Mouse (Mus musculus) cerebellum, adult 9-11 months (tissue): ENCODE results near the gene Cadm2.
A peak's percentile ranks its signal among the peaks of the same experiment; 100 is the strongest.

Experiments
- DNase-seq: peaks from one replicate; pipeline ENCODE4 v3.0.0; 2022

Gene Cadm2

GRCm38 (mm10) chr16:66677241-66677640, 943.5 kb downstream of the Cadm2 start:
- no peak for DNase-seq

GRCm38 (mm10) chr16:66651013-66651362, 969.7 kb downstream of the Cadm2 start:
- DNase-seq, result peak; percentile 78

GRCm38 (mm10) chr16:66650348-66651012, 970.2 kb downstream of the Cadm2 start:
- peak; percentile 89 for DNase-seq

GRCm38 (mm10) chr16:66647798-66648197, 972.9 kb downstream of the Cadm2 start:
- DNase-seq, result no peak

GRCm38 (mm10) chr16:66643606-66644005, 977.1 kb downstream of the Cadm2 start:
- no peak for DNase-seq

- no peak for DNase-seq
Observed at GRCm38 (mm10) chr16:66627527-66627926, 993.2 kb downstream of the Cadm2 start.

GRCm38 (mm10) chr16:66622423-66622822, 998.3 kb downstream of the Cadm2 start:
- no peak for DNase-seq

- no peak for DNase-seq
Observed at GRCm38 (mm10) chr16:66612624-66613023, 1008.1 kb downstream of the Cadm2 start.
